Mouse (Mus musculus) heart, postnatal 0 days (tissue): ENCODE data around the gene Ccdc127.

ENCODE experiments used
- CTCF ChIP-seq: IDR thresholded peaks from 2 replicates; pipeline ENCODE4 v1.5.1; 2016; ENCODE audit warnings: antibody characterized with exemption, control low read depth, low read depth
- EP300 ChIP-seq: IDR thresholded peaks from 2 replicates; pipeline ENCODE4 v1.6.1; 2016; ENCODE audit warnings: antibody characterized with exemption, low read depth

DNA sequence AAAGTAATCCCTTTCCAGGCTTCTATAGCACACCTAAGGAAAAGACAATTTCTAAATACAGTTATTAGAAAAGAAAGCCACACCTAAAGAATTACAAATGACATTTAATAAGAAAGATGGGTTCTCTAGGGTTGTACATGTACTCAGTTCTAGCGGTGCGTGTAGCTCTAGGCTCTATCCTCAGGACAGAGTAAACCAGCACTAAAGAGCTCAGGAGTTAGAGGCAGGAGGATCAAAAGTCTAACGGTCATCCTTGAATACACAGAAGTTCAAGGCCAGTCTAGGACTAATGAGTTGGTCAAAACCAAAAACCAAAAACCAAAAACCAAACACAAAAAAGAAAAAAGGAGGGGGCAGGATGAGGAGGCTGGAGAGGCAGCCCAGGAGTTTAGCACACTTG, 35.5 kb upstream of the Ccdc127 start:
- no peak for TF ChIP-seq CTCF
- TF ChIP-seq EP300, result no peak
